Mouse (Mus musculus): Measurements from ENCODE around the gene Rab6a. TPM values are rescaled to one million over a fixed set of nuclear protein-coding genes. Genes with fewer than 3 reads are reported as not detected.

Gene Rab6a
- polyA plus RNA-seq, 1 experiment from 2014 or later: 119 TPM

GRCm38 (mm10) chr7:100653480-100654266, 46.5 kb downstream of the Rab6a start:
- Histone ChIP-seq H3K27me3 (ENCODE audit: control insufficient read depth, insufficient read depth, low read length) (no peaks in the 10 kb centered on the region), H3K36me3 (ENCODE audit: control insufficient read depth, insufficient read depth, low read length) (no peaks in the 10 kb centered on the region), H3K4me2 (ENCODE audit: low read length) (no peak overlapping the region), H3K9me3 (ENCODE audit: control insufficient read depth, low read length) (no peaks in the 10 kb centered on the region), H3K4me1 (ENCODE audit: control insufficient read depth in 2 of 2, insufficient read depth in 2 of 2, low read length in 2 of 2) (peaks cover 0 to 6% of the 10 kb centered on the region in 2 experiments; a peak in 1 of 4 replicates), H3K4me3 (ENCODE audit: control insufficient read depth in 1 of 2, insufficient read depth in 1 of 2, low read depth in 1 of 2, low read length in 2 of 2) (no peak overlapping the region), H3K9ac (ENCODE audit: low read length) (no peak overlapping the region), H3K27ac (replicated peaks in 1 of 2; ENCODE audit: control insufficient read depth in 1 of 2, insufficient read depth in 1 of 2, low read depth in 2 of 2, low read length in 2 of 2) (no peak overlapping the region)
- no peak for ATAC-seq (ENCODE audit: insufficient number of reproducible peaks, insufficient read depth, low FRiP score, low read depth)
- 81% methylated on average over 9 of the region's 9 CpGs for WGBS

GRCm38 (mm10) chr7:100654441-100654840, 47.2 kb downstream of the Rab6a start:
- Histone ChIP-seq H3K4me1 (ENCODE audit: control insufficient read depth in 2 of 2, insufficient read depth in 2 of 2, low read length in 2 of 2) (peaks cover 0 to 5% of the 10 kb centered on the region in 2 experiments; a peak in 1 of 4 replicates), H3K9ac (ENCODE audit: low read length) (no peak overlapping the region), H3K4me3 (ENCODE audit: control insufficient read depth in 1 of 2, insufficient read depth in 1 of 2, low read depth in 1 of 2, low read length in 2 of 2) (no peak overlapping the region), H3K36me3 (ENCODE audit: control insufficient read depth, insufficient read depth, low read length) (no peaks in the 10 kb centered on the region), H3K27me3 (ENCODE audit: control insufficient read depth, insufficient read depth, low read length) (no peaks in the 10 kb centered on the region), H3K27ac (replicated peaks in 1 of 2; ENCODE audit: control insufficient read depth in 1 of 2, insufficient read depth in 1 of 2, low read depth in 2 of 2, low read length in 2 of 2) (no peak overlapping the region), H3K4me2 (ENCODE audit: low read length) (no peak overlapping the region), H3K9me3 (ENCODE audit: control insufficient read depth, low read length) (no peaks in the 10 kb centered on the region)
- WGBS: 76% methylated on average over 8 of the region's 8 CpGs
- no peak for ATAC-seq (ENCODE audit: insufficient number of reproducible peaks, insufficient read depth, low FRiP score, low read depth)

DNA sequence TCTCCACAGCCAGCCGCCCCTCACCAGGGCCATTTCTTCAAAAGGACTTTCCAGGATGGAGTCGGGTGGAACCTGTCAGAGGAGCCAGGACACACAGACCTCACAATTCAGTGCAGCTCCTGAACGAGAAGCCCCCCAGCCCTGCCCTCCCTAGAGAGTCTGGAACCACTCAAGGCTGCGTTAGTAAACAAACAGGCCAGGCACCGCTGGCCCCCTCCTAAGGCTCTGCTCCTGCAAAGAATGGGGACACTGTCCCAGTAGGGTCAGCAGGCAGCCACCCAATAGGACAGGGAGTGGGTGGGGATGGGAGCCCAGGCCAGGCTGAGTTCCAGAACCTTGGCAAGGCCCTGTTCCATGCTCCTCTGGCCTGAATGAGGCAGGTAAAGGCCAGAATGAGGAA, 49.5 kb downstream of the Rab6a start:
- 38% methylated on average over 5 of the region's 5 CpGs for WGBS
- no peak for ATAC-seq (ENCODE audit: insufficient number of reproducible peaks, insufficient read depth, low FRiP score, low read depth)
- Histone ChIP-seq H3K4me3 (ENCODE audit: control insufficient read depth in 1 of 2, insufficient read depth in 1 of 2, low read depth in 1 of 2, low read length in 2 of 2) (no peak overlapping the region), H3K4me1 (ENCODE audit: control insufficient read depth in 2 of 2, insufficient read depth in 2 of 2, low read length in 2 of 2) (peaks cover 0 to 3% of the 10 kb centered on the region in 2 experiments; a peak in 1 of 4 replicates), H3K27ac (replicated peaks in 1 of 2; ENCODE audit: control insufficient read depth in 1 of 2, insufficient read depth in 1 of 2, low read depth in 2 of 2, low read length in 2 of 2) (no peak overlapping the region), H3K9ac (ENCODE audit: low read length) (no peak overlapping the region; the same call in 1 of the 2 replicates), H3K9me3 (ENCODE audit: control insufficient read depth, low read length) (no peaks in the 10 kb centered on the region), H3K36me3 (ENCODE audit: control insufficient read depth, insufficient read depth, low read length) (no peaks in the 10 kb centered on the region), H3K27me3 (ENCODE audit: control insufficient read depth, insufficient read depth, low read length) (no peaks in the 10 kb centered on the region), H3K4me2 (ENCODE audit: low read length) (no peak overlapping the region)

DNA sequence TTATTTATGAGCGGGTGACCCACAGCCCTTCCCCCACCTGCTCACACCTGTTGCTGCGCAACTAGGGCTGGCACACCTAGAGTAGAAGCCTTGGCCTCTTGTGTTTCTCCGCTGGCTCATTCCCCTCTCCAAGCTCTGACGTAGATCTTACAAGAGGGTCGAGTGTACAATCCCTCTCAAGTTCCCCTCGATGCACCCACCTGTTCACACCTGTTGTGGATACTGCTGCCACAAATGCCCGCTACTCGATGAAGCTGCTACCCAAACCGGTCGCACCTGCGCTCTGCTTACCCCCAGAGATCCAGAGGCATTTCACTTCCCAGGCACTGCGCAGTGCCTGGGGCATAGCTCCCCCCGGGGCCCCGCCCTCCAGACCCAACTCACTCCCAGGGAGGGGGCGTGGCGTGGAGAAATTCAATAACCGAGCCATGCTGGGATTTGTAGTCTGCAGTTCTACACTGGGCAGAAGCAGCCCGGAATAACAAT, 50.9 kb downstream of the Rab6a start:
- Histone ChIP-seq H3K27ac (replicated peaks in 1 of 2; ENCODE audit: control insufficient read depth in 1 of 2, insufficient read depth in 1 of 2, low read depth in 2 of 2, low read length in 2 of 2) (no peak overlapping the region), H3K4me2 (ENCODE audit: low read length) (peak overlapping the region; percentile 40), H3K27me3 (ENCODE audit: control insufficient read depth, insufficient read depth, low read length) (no peaks in the 10 kb centered on the region), H3K9me3 (ENCODE audit: control insufficient read depth, low read length) (no peaks in the 10 kb centered on the region), H3K4me1 (ENCODE audit: control insufficient read depth in 2 of 2, insufficient read depth in 2 of 2, low read length in 2 of 2) (peaks cover 0 to 3% of the 10 kb centered on the region in 2 experiments; a peak in 1 of 4 replicates), H3K4me3 (ENCODE audit: control insufficient read depth in 1 of 2, insufficient read depth in 1 of 2, low read depth in 1 of 2, low read length in 2 of 2) (peak overlapping the region in 1 of 2 experiments; percentile 24; a peak in 1 of 4 replicates), H3K9ac (ENCODE audit: low read length) (no peak overlapping the region), H3K36me3 (ENCODE audit: control insufficient read depth, insufficient read depth, low read length) (no peaks in the 10 kb centered on the region)
- ATAC-seq (ENCODE audit: insufficient number of reproducible peaks, insufficient read depth, low FRiP score, low read depth): no peak; the same call in 1 of the 2 replicates
- WGBS: 29% methylated on average over 18 of the region's 18 CpGs

- peaks cover 6 to 8% of the 10 kb centered on the region in 2 experiments; a peak in 2 of 4 replicates for H3K4me1 ChIP-seq (ENCODE audit: control insufficient read depth in 2 of 2, insufficient read depth in 2 of 2, low read length in 2 of 2)
- no peaks in the 10 kb centered on the region for H3K27me3 ChIP-seq (ENCODE audit: control insufficient read depth, insufficient read depth, low read length)
- H3K4me3 ChIP-seq (ENCODE audit: control insufficient read depth in 1 of 2, insufficient read depth in 1 of 2, low read depth in 1 of 2, low read length in 2 of 2): no peak overlapping the region
- no peak for ATAC-seq (ENCODE audit: insufficient number of reproducible peaks, insufficient read depth, low FRiP score, low read depth)
- WGBS: 86% methylated on average over 7 of the region's 7 CpGs
- H3K4me2 ChIP-seq (ENCODE audit: low read length): no peak overlapping the region
- no peak overlapping the region for H3K9ac ChIP-seq (ENCODE audit: low read length)
- no peaks in the 10 kb centered on the region for H3K36me3 ChIP-seq (ENCODE audit: control insufficient read depth, insufficient read depth, low read length)
- H3K9me3 ChIP-seq (ENCODE audit: control insufficient read depth, low read length): no peaks in the 10 kb centered on the region
- H3K27ac ChIP-seq (replicated peaks in 1 of 2; ENCODE audit: control insufficient read depth in 1 of 2, insufficient read depth in 1 of 2, low read depth in 2 of 2, low read length in 2 of 2): no peak overlapping the region
Observed at GRCm38 (mm10) chr7:100661264-100661663, 54.1 kb downstream of the Rab6a start.

GRCm38 (mm10) chr7:100662231-100662630, 55.0 kb downstream of the Rab6a start, which contains the start of gene Plekhb1:
Gene Plekhb1 (minus strand): TSS chr7:100662414.
- WGBS: 70% methylated on average over 8 of the region's 8 CpGs
- no peak for ATAC-seq (ENCODE audit: insufficient number of reproducible peaks, insufficient read depth, low FRiP score, low read depth)
- H3K4me2 ChIP-seq (ENCODE audit: low read length): peak within 1 kb of the TSS; percentile 55
- H3K27ac ChIP-seq (replicated peaks in 1 of 2; ENCODE audit: control insufficient read depth in 1 of 2, insufficient read depth in 1 of 2, low read depth in 2 of 2, low read length in 2 of 2): no peak within 1 kb of the TSS
- no peak within 1 kb of the TSS for H3K4me3 ChIP-seq (ENCODE audit: control insufficient read depth in 1 of 2, insufficient read depth in 1 of 2, low read depth in 1 of 2, low read length in 2 of 2)
- H3K9me3 ChIP-seq (ENCODE audit: control insufficient read depth, low read length): no peaks in the 10 kb centered on the region
- no peaks in the 10 kb centered on the region for H3K27me3 ChIP-seq (ENCODE audit: control insufficient read depth, insufficient read depth, low read length)
- H3K9ac ChIP-seq (ENCODE audit: low read length): no peak within 1 kb of the TSS
- H3K4me1 ChIP-seq (ENCODE audit: control insufficient read depth in 2 of 2, insufficient read depth in 2 of 2, low read length in 2 of 2): peaks cover 6 to 8% of the 10 kb centered on the region in 2 experiments; a peak in 2 of 4 replicates
- no peaks in the 10 kb centered on the region for H3K36me3 ChIP-seq (ENCODE audit: control insufficient read depth, insufficient read depth, low read length)

- peak; percentile 49; the same call in 1 of the 2 replicates for ATAC-seq (ENCODE audit: insufficient number of reproducible peaks, insufficient read depth, low FRiP score, low read depth)
- Histone ChIP-seq H3K36me3 (ENCODE audit: control insufficient read depth, insufficient read depth, low read length) (no peaks in the 10 kb centered on the region), H3K4me2 (ENCODE audit: low read length) (peak overlapping the region; percentile 55), H3K27me3 (ENCODE audit: control insufficient read depth, insufficient read depth, low read length) (no peaks in the 10 kb centered on the region), H3K9ac (ENCODE audit: low read length) (no peak overlapping the region; the same call in 1 of the 2 replicates), H3K9me3 (ENCODE audit: control insufficient read depth, low read length) (no peaks in the 10 kb centered on the region), H3K4me1 (ENCODE audit: control insufficient read depth in 2 of 2, insufficient read depth in 2 of 2, low read length in 2 of 2) (peaks cover 6% of the 10 kb centered on the region in 2 experiments; a peak in 2 of 4 replicates), H3K4me3 (ENCODE audit: control insufficient read depth in 1 of 2, insufficient read depth in 1 of 2, low read depth in 1 of 2, low read length in 2 of 2) (no peak overlapping the region), H3K27ac (replicated peaks in 1 of 2; ENCODE audit: control insufficient read depth in 1 of 2, insufficient read depth in 1 of 2, low read depth in 2 of 2, low read length in 2 of 2) (no peak overlapping the region)
- 2% methylated on average over 13 of the region's 13 CpGs for whole genome bisulfite sequencing
Observed at GRCm38 (mm10) chr7:100663190-100663589, 56.0 kb downstream of the Rab6a start.
